Mouse (Mus musculus) kidney, embryonic 14.5 days (tissue): ENCODE results near the gene Ap3b1. TPM values are rescaled to one million over a fixed set of nuclear protein-coding genes. Genes with fewer than 3 reads are reported as not detected.
"Not testable (repeated sequence)": the region's sequence is repeated elsewhere in the genome, so short reads cannot be mapped to it uniquely, and the experiment has no call there.

Source experiments
- ATAC-seq: fragments of 200-750 bp; cut with Nextera tagmentation; 2 replicates; pipeline ENCODE4 v1.8.0; 2017; ENCODE audit warnings: moderate number of reproducible peaks, mild to moderate bottlenecking, moderate TSS enrichment, moderate library complexity; ENCODE audit not compliant: low FRiP score, low TSS enrichment
- H3K27ac ChIP-seq: fragments of 300-500 bp; sonication (generic); 2 replicates; pipeline ENCODE4 v1.5.1; 2014; ENCODE audit warnings: low read depth, mild to moderate bottlenecking, low read length, moderate library complexity, mixed read lengths
- H3K27me3 ChIP-seq: fragments of 300-500 bp; sonication (generic); 2 replicates; pipeline ENCODE4 v1.6.1; 2014; ENCODE audit warnings: mild to moderate bottlenecking, low read length; ENCODE audit not compliant: control insufficient read depth, insufficient read depth
- H3K36me3 ChIP-seq: fragments of 300-500 bp; sonication (generic); 2 replicates; pipeline ENCODE4 v1.6.1; 2014; ENCODE audit warnings: low read length, mixed read lengths; ENCODE audit not compliant: control insufficient read depth, insufficient read depth
- H3K4me1 ChIP-seq: fragments of 300-500 bp; sonication (generic); 2 replicates; pipeline ENCODE4 v1.6.1; 2014; ENCODE audit warnings: low read length, mixed read lengths; ENCODE audit not compliant: control insufficient read depth, insufficient read depth
- H3K4me2 ChIP-seq: fragments of 300-500 bp; sonication (generic); replicated peaks from 2 replicates; pipeline ENCODE4 v1.6.1; 2014; ENCODE audit warnings: low read depth, mild to moderate bottlenecking, low read length
- H3K4me3 ChIP-seq: fragments of 300-500 bp; sonication (generic); 2 replicates; pipeline ENCODE4 v1.5.1; 2014; ENCODE audit warnings: mild to moderate bottlenecking, low read length
- H3K9ac ChIP-seq: fragments of 300-500 bp; sonication (generic); 2 replicates; pipeline ENCODE4 v1.6.1; 2014; ENCODE audit warnings: low read depth, mild to moderate bottlenecking, low read length, moderate library complexity
- H3K9me3 ChIP-seq: fragments of 300-500 bp; sonication (generic); 2 replicates; pipeline ENCODE4 v1.6.1; 2016; ENCODE audit warnings: low read length; ENCODE audit not compliant: control insufficient read depth
- WGBS: fragments of 180-500 bp; shearing (Covaris S2); extraction: QIAGEN DNeasy Blood & Tissue Kit; methylation state at CpG from one replicate; pipeline ENCODE4 v1.1.7; 2014; 5-methylcytosine and 5-hydroxymethylcytosine counted together
- polyA plus RNA-seq: library from polyadenylated mRNA; unstranded; fragments of >200 nt; fragmentation: Nextera tagmentation; extraction: Ambion mirVana; gene quantifications from 2 replicates; pipeline ENCODE4 v1.2.1, GENCODE M21; 2014

Gene Ap3b1
- polyA plus RNA-seq, 1 experiment from 2014 or later: 51.4 TPM

GRCm38 (mm10) chr13:94338357-94338756, 20.4 kb upstream of the Ap3b1 start:
- Histone ChIP-seq H3K36me3 (no peaks in the 10 kb centered on the region), H3K27me3 (no peaks in the 10 kb centered on the region), H3K9ac (no peak overlapping the region), H3K4me2 (no peak overlapping the region), H3K4me1 (no peaks in the 10 kb centered on the region), H3K4me3 (no peak overlapping the region), H3K9me3 (no peaks in the 10 kb centered on the region), H3K27ac (no peak overlapping the region)
- WGBS: 71% methylated on average over 3 of the region's 3 CpGs
- ATAC-seq: no peak

DNA sequence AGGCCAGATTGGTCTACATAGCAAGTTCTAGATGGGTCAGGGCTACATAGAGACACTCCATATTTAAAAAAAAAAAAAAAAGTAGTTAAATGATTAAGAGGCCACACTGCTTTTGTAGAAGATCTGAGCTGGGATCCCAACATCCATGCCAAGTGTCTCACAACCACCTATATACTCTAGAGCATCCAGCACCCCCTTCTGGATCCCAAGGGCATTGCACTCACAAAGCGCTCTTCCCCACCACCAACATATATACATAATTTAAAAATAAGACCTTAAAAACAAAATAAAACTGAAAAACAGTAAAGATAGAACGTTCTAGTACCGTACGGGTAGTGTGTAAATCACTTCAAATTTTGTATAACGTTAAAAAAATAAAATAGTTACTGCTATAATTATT, 15.6 kb upstream of the Ap3b1 start:
- WGBS: 89% methylated on average over 5 of the region's 5 CpGs
- H3K27me3 ChIP-seq: no peaks in the 10 kb centered on the region
- no peaks in the 10 kb centered on the region for H3K4me1 ChIP-seq
- H3K36me3 ChIP-seq: no peaks in the 10 kb centered on the region
- no peaks in the 10 kb centered on the region for H3K9me3 ChIP-seq
- no peak overlapping the region for H3K4me3 ChIP-seq
- no peak overlapping the region for H3K9ac ChIP-seq
- no peak for ATAC-seq
- H3K27ac ChIP-seq: no peak overlapping the region
- no peak overlapping the region for H3K4me2 ChIP-seq

GRCm38 (mm10) chr13:94344600-94344999, 14.2 kb upstream of the Ap3b1 start:
- not testable (repeated sequence) for H3K27ac ChIP-seq, ATAC-seq, H3K9me3 ChIP-seq, H3K27me3 ChIP-seq, H3K4me2 ChIP-seq, H3K36me3 ChIP-seq, H3K4me1 ChIP-seq, H3K4me3 ChIP-seq, H3K9ac ChIP-seq
- WGBS: 96% methylated on average over 14 of the region's 14 CpGs

DNA sequence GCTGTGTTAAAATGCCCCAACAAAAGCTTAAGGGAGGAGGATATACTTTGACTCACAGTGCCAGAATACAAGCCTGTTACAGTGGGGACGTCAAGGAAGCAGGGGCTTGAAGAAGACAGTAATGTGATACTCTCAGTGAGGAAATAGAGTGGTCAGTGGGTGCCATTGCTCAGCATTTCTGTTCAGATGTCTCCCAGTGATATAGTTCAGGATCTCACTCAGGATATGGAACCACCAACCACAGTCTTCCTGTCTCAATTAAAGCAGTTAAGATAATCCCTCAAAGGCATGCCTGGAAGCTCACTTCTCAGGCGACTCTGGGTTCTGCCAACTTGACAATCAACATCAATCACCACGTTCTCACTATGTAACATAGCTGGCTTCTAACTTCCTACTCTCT, 4.2 kb upstream of the Ap3b1 start:
- no peak for ATAC-seq
- H3K36me3 ChIP-seq: no peaks in the 10 kb centered on the region
- no peak overlapping the region for H3K27ac ChIP-seq
- H3K4me1 ChIP-seq: peaks cover 8% of the 10 kb centered on the region; the same call in 1 of the 2 replicates
- no peaks in the 10 kb centered on the region for H3K27me3 ChIP-seq
- no peak overlapping the region for H3K9ac ChIP-seq
- H3K9me3 ChIP-seq: peaks cover 2% of the 10 kb centered on the region
- no peak overlapping the region for H3K4me3 ChIP-seq
- H3K4me2 ChIP-seq: no peak overlapping the region
- 70% methylated on average over 3 of the region's 3 CpGs for WGBS

DNA sequence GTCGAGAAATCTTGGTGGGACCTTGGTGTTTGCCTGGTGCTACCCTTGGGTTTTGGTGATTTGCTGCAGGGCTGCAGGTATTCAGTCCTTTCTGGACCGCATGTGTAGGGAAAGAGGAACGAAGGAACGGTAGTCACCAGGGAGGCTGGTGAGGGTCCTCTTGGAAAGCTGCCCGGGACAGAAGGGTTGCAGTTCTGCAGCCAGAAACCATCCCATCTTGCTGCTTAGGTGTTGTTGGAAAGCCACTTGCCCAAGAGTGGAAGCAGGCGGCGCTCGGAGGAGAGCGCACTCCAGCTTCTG, 709 bp upstream of the Ap3b1 start:
- no peak; the same call in 1 of the 2 replicates for ATAC-seq
- under 1% methylated on average over 9 of the region's 9 CpGs for WGBS
- H3K27me3 ChIP-seq: no peaks in the 10 kb centered on the region
- H3K4me3 ChIP-seq: peak overlapping the region; percentile 92
- H3K4me2 ChIP-seq: peak overlapping the region; percentile 86
- no peaks in the 10 kb centered on the region for H3K36me3 ChIP-seq
- H3K4me1 ChIP-seq: peaks cover 10% of the 10 kb centered on the region; the same call in 1 of the 2 replicates
- H3K9ac ChIP-seq: peak overlapping the region; percentile 95
- peaks cover 2% of the 10 kb centered on the region for H3K9me3 ChIP-seq
- H3K27ac ChIP-seq: peak overlapping the region; percentile 93

DNA sequence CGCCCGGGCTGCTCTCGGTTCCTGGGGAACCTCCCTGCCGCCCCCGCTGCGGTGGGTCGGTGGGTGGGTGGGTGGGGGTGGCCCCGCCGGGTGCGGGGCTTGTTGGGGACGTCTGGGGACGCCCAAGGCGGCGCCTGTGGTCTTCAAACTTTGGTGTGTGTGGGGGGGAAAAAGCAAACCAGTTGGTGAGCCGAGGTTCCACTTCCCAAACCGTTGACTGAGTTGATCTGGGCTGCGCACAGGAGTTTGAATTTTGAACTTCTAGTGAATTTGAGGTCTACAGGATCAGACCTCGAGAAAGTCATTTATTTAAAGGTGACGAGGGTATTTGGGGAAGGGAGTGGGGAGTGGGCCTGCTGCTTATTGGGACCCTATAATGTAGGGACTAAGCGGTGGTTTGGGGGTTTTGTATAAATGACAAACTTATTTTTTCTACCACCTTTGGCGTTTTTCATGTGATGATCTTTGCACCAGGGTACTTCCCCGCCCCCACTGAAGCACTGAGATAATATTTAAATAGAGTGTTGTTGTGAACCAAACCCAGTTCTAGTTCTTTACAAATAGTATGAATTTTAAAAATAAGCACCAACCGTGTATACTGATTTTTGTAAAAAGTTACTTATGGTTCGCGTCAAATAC, 641 bp downstream of the Ap3b1 start:
- H3K36me3 ChIP-seq: no peaks in the 10 kb centered on the region
- H3K27ac ChIP-seq: peak overlapping the region; percentile 93
- WGBS: 21% methylated on average over 20 of the region's 25 CpGs
- H3K9me3 ChIP-seq: peaks cover 2% of the 10 kb centered on the region
- peak overlapping the region; percentile 95 for H3K9ac ChIP-seq
- peak overlapping the region; percentile 86 for H3K4me2 ChIP-seq
- no peak for ATAC-seq
- peak overlapping the region; percentile 92 for H3K4me3 ChIP-seq
- no peaks in the 10 kb centered on the region for H3K27me3 ChIP-seq
- peaks cover 10% of the 10 kb centered on the region; the same call in 1 of the 2 replicates for H3K4me1 ChIP-seq

- not testable (repeated sequence) for H3K36me3 ChIP-seq, H3K9me3 ChIP-seq, H3K4me2 ChIP-seq, ATAC-seq, H3K9ac ChIP-seq, H3K27ac ChIP-seq, H3K27me3 ChIP-seq, H3K4me3 ChIP-seq
- H3K4me1 ChIP-seq: peaks cover 10% of the 10 kb centered on the region; the same call in 1 of the 2 replicates
- WGBS: 91% methylated on average over 10 of the region's 10 CpGs
These were observed 2.3 kb downstream of the Ap3b1 start for GRCm38 (mm10) chr13:94361013-94361580.

DNA sequence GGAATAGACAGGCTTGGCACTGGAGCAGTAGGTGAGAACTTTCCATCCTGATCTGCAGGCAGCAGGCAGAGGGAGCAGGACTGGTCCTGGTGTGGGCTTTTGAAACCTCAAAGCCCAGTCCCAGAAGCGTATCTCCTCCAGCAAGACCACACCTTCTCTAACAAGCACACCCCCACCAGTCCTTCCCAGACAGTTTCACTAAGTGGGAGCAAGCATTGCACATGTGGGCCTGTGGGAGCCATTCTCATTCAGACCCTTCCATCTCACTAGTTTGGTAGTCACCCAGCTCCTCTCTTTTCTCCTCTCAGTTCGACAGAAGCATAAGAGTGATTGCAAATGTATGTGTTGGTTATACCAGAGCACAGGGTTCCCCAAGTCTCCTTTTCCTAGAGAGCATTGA, 5.6 kb downstream of the Ap3b1 start:
- Histone ChIP-seq H3K9me3 (no peaks in the 10 kb centered on the region), H3K27ac (no peak overlapping the region), H3K4me2 (no peak overlapping the region), H3K4me1 (peaks cover 4% of the 10 kb centered on the region; the same call in 1 of the 2 replicates), H3K9ac (no peak overlapping the region), H3K4me3 (no peak overlapping the region), H3K27me3 (no peaks in the 10 kb centered on the region), H3K36me3 (no peaks in the 10 kb centered on the region)
- WGBS: 85% methylated on average over 2 of the region's 2 CpGs
- ATAC-seq: no peak

- Histone ChIP-seq H3K4me2 (no peak overlapping the region), H3K9me3 (no peaks in the 10 kb centered on the region), H3K36me3 (no peaks in the 10 kb centered on the region), H3K4me3 (no peak overlapping the region), H3K27ac (no peak overlapping the region), H3K9ac (no peak overlapping the region), H3K27me3 (no peaks in the 10 kb centered on the region), H3K4me1 (no peaks in the 10 kb centered on the region; the same call in 1 of the 2 replicates)
- ATAC-seq: peak; percentile 52
- WGBS: 52% methylated on average over 13 of the region's 13 CpGs
These were observed 6.5 kb downstream of the Ap3b1 start for GRCm38 (mm10) chr13:94365108-94365907.
